Mouse (Mus musculus) lung, embryonic 15.5 days (tissue): Measurements from ENCODE around the gene Mast3. TPM values are rescaled to one million over a fixed set of nuclear protein-coding genes. Genes with fewer than 3 reads are reported as not detected.

ENCODE experiments used
- ATAC-seq: fragments of 200-750 bp; cut with Nextera tagmentation; 2 replicates; pipeline ENCODE4 v1.8.0; 2017; ENCODE audit warnings: moderate number of reproducible peaks, borderline replicate concordance; ENCODE audit not compliant: low FRiP score, low TSS enrichment; ENCODE audit errors: extremely low read depth
- H3K27ac ChIP-seq: fragments of 300-500 bp; sonication (generic); 2 replicates; pipeline ENCODE4 v1.5.1; 2015; ENCODE audit warnings: moderate library complexity, mild to moderate bottlenecking, inconsistent platforms
- H3K27me3 ChIP-seq: fragments of 300-500 bp; sonication (generic); 2 replicates; pipeline ENCODE4 v1.6.1; 2015; ENCODE audit warnings: inconsistent platforms
- H3K36me3 ChIP-seq: fragments of 300-500 bp; sonication (generic); 2 replicates; pipeline ENCODE4 v1.6.1; 2015; ENCODE audit warnings: inconsistent platforms
- H3K4me1 ChIP-seq: fragments of 300-500 bp; sonication (generic); 2 replicates; pipeline ENCODE4 v1.6.1; 2015; ENCODE audit warnings: inconsistent platforms
- H3K4me2 ChIP-seq: fragments of 300-500 bp; sonication (generic); 2 replicates; pipeline ENCODE4 v1.6.1; 2015; ENCODE audit warnings: inconsistent platforms, mild to moderate bottlenecking, moderate library complexity
- H3K4me3 ChIP-seq: fragments of 300-500 bp; sonication (generic); 2 replicates; pipeline ENCODE4 v1.5.1; 2015; ENCODE audit warnings: mild to moderate bottlenecking, inconsistent platforms
- H3K9ac ChIP-seq: fragments of 300-500 bp; sonication (generic); 2 replicates; pipeline ENCODE4 v1.6.1; 2015; ENCODE audit warnings: inconsistent platforms
- H3K9me3 ChIP-seq: fragments of 300-500 bp; sonication (generic); 2 replicates; pipeline ENCODE4 v1.6.1; 2016; ENCODE audit warnings: inconsistent platforms
- WGBS: fragments of 180-500 bp; shearing (Covaris S2); methylation state at CpG from one replicate; pipeline ENCODE4 v1.1.7; 2015; 5-methylcytosine and 5-hydroxymethylcytosine counted together
- polyA plus RNA-seq: library from polyadenylated mRNA; unstranded; fragments of >200 nt; fragmentation: Nextera tagmentation; extraction: Ambion mirVana; gene quantifications from 2 replicates; pipeline ENCODE4 v1.2.1, GENCODE M21; 2015

Gene Mast3
- polyA plus RNA-seq, 1 experiment from 2014 or later, result 15.8 TPM

DNA sequence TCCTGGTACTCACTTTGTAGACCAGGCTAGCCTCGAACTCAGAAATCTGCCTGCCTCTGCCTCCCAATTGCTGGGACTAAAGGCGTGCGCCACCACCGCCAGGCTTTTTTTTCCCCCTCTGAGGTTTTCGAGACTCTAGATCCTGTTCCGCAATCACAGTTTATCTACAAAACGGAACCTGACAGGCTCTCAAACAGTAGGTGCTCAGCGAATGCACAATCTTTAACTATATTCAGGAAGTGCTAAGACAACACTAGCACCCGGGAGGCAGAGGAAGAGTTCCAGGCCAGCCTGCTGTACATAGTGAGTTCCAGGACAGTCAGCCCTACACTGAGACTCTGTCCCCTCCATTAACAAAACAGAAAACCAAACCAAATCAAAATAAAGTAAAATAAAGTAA, 39.5 kb downstream of the Mast3 start:
- WGBS, result 61% methylated on average over 9 of the region's 9 CpGs
- peak overlapping the region; percentile 52 for H3K4me3 ChIP-seq
- H3K9ac ChIP-seq, result no peak overlapping the region; the same call in 1 of the 2 replicates
- H3K36me3 ChIP-seq, result peaks cover 19% of the 10 kb centered on the region
- no peaks in the 10 kb centered on the region for H3K27me3 ChIP-seq
- no peak for ATAC-seq
- no peak overlapping the region for H3K27ac ChIP-seq
- H3K9me3 ChIP-seq, result no peaks in the 10 kb centered on the region
- H3K4me1 ChIP-seq, result peaks cover 35% of the 10 kb centered on the region
- H3K4me2 ChIP-seq, result peak overlapping the region; percentile 97

DNA sequence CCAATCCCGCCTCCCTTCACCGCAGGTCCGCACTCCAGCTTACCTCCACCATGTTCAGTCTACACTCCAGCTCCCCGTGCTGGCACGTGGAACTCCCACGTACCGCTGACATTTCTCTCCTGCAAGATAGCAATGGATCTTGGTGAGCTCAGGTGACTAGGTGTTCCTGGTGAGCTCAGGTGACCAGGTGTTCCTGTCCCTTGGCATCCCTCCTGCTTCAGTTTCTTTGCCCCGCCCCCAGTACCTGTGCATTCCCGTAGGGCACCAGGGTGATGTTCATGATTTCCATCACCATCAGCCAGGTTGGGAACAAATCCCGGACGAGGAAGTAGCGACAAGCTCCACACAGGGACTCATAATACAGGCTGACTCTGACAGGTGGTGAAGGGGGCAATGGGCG, 40.2 kb downstream of the Mast3 start:
- Histone ChIP-seq H3K4me1 (peaks cover 41% of the 10 kb centered on the region), H3K9ac (no peak overlapping the region), H3K9me3 (no peaks in the 10 kb centered on the region), H3K36me3 (peaks cover 14% of the 10 kb centered on the region), H3K4me3 (no peak overlapping the region), H3K27ac (no peak overlapping the region), H3K27me3 (no peaks in the 10 kb centered on the region), H3K4me2 (peak overlapping the region; percentile 97; the same call in 1 of the 2 replicates)
- no peak for ATAC-seq
- WGBS, result 84% methylated on average over 13 of the region's 13 CpGs

DNA sequence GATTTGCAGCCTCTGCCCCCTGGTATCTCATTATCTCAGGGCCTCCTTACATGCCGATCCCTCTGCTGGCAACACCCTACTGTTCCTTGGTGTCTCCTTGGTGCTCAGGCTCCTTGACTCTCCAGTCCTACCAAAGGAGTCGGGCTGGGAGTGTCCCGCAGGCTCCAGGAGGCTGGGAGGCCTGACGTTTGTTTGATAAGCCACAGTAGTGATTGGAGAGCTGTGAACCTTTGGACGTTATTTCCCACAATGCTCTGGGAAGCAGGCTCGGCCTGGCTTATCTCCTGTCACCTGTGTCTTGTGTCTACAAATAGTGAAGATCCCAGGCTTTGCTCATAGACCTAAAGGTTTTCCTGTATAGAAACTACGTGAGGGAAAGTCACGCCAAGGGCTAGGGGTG, 40.8 kb downstream of the Mast3 start:
- no peak overlapping the region for H3K9ac ChIP-seq
- ATAC-seq, result no peak
- no peak overlapping the region for H3K4me2 ChIP-seq
- H3K27me3 ChIP-seq, result no peaks in the 10 kb centered on the region
- peaks cover 13% of the 10 kb centered on the region for H3K36me3 ChIP-seq
- H3K27ac ChIP-seq, result no peak overlapping the region
- 65% methylated on average over 8 of the region's 8 CpGs for WGBS
- H3K9me3 ChIP-seq, result no peaks in the 10 kb centered on the region
- H3K4me3 ChIP-seq, result no peak overlapping the region
- peaks cover 47% of the 10 kb centered on the region for H3K4me1 ChIP-seq

DNA sequence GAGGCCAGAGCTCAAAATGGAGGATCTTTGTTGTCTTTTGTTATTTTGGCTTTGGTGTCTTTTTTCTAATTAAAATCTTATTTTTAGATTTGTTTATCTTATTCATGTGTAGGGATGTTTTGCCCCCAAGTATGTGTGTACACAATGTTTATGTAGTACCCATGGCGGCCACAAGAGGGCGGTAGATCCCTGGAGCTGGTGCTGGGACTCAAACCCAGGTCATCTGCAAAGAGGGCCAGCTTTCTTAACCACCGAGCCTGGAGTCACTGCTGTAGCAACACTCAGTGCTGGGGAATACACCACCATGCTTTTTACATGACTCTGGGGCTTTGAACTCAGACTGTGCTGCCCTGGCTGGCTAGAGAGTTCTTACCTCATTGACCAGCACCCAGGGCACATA, 41.5 kb downstream of the Mast3 start:
- no peak overlapping the region for H3K9ac ChIP-seq
- 5% methylated on average over 3 of the region's 3 CpGs for WGBS
- no peak for ATAC-seq
- no peaks in the 10 kb centered on the region for H3K27me3 ChIP-seq
- no peak overlapping the region for H3K4me3 ChIP-seq
- H3K9me3 ChIP-seq, result no peaks in the 10 kb centered on the region
- H3K4me1 ChIP-seq, result peaks cover 53% of the 10 kb centered on the region
- no peak overlapping the region for H3K4me2 ChIP-seq
- H3K36me3 ChIP-seq, result peaks cover 7% of the 10 kb centered on the region
- no peak overlapping the region for H3K27ac ChIP-seq

- H3K4me3 ChIP-seq, result no peak overlapping the region
- ATAC-seq, result no peak
- 79% methylated on average over 1 of the region's 1 CpGs for WGBS
Observed at GRCm38 (mm10) chr8:70762118-70762517, 42.7 kb downstream of the Mast3 start.

GRCm38 (mm10) chr8:70760775-70761406, 44.0 kb downstream of the Mast3 start, which contains the start of gene Mpv17l2:
Gene Mpv17l2, minus strand, starts transcription at chr8:70760946.
- no peaks in the 10 kb centered on the region for H3K9me3 ChIP-seq
- peaks cover 36% of the 10 kb centered on the region for H3K4me1 ChIP-seq
- H3K9ac ChIP-seq, result peak within 1 kb of the TSS; percentile 59
- H3K4me2 ChIP-seq, result peak within 1 kb of the TSS; percentile 90
- H3K27ac ChIP-seq, result peak within 1 kb of the TSS; percentile 72
- WGBS, result under 1% methylated on average over 55 of the region's 55 CpGs
- H3K36me3 ChIP-seq, result no peaks in the 10 kb centered on the region
- ATAC-seq, result peak; percentile 95
- H3K27me3 ChIP-seq, result no peaks in the 10 kb centered on the region
- peak within 1 kb of the TSS; percentile 56 for H3K4me3 ChIP-seq

More at GRCm38 (mm10) chr8:70762118-70762517, 42.7 kb downstream of the Mast3 start:
- Histone ChIP-seq H3K36me3 (no peaks in the 10 kb centered on the region), H3K4me2 (no peak overlapping the region), H3K9ac (no peak overlapping the region), H3K27ac (no peak overlapping the region), H3K27me3 (no peaks in the 10 kb centered on the region), H3K4me1 (peaks cover 48% of the 10 kb centered on the region), H3K9me3 (no peaks in the 10 kb centered on the region)

DNA sequence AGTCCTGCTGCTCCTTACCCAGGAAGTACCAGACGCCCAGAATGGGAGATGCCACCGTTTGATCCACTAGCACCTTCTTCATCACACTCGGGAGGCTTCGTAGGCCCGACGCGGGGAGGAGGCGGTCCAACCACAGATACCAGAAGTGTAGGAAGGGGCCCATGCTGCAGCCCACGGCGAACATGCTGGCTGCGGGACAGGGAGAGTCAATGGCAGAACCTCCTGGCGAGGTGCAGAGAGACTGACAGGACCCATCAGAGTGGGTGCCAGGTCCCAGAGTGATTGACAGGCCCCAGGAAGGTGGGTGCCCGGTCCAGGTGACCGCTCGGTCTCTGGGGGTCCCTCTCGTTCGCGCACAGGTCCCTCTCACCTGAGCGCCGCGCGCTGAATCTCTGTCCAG, 44.5 kb downstream of the Mast3 start:
- H3K9ac ChIP-seq, result peak overlapping the region; percentile 59
- H3K4me1 ChIP-seq, result peaks cover 34% of the 10 kb centered on the region
- no peaks in the 10 kb centered on the region for H3K36me3 ChIP-seq
- H3K4me2 ChIP-seq, result peak overlapping the region; percentile 90
- WGBS, result under 1% methylated on average over 22 of the region's 22 CpGs
- peak overlapping the region; percentile 56 for H3K4me3 ChIP-seq
- H3K27ac ChIP-seq, result peak overlapping the region; percentile 72
- ATAC-seq, result no peak
- no peaks in the 10 kb centered on the region for H3K9me3 ChIP-seq
- H3K27me3 ChIP-seq, result no peaks in the 10 kb centered on the region

DNA sequence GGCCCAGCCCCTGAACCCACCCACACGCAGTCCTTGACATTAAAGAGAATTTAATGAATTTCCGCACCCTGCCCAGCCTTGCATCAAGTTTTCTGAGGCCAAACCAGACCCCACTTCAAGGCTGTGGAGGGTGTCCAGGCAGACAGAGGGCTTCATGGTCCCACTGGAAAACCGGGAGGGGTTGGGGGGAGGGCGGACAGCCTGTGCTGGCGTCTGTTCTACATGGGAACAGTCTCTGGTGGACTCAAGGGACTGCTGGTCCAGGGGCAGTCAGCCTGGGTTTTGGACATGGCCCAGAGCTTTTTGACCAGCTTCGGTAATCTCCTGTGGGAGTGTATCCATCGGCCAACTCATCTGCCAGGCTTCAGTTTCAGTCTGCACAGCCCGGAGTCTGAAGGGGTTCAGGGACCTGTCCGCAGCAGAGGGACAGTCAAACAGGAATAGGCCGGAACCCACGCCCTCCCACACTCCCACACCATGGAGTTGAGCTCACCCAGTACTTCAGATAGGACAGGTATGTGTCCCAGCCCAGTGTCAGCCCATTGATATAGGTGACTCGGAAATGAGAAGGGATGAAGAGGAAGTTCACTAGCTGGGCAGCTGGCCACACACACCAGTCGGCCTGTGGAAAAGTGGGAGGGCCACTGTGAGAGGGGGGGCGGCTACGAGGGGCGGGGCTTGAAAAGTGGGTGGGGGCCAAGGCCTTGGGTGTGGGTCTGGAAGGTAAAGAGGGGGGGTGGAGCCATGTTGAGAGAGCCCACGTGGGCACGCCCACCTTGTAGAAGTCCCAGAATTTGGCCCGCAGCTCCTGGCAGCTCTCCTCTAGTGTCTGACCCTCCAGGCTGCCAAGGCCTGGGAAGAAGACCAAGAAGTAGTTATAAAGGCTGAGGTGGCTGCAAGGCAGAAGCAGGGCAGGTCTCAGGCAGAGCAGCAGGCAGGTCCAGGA, 46.0 kb downstream of the Mast3 start:
- Histone ChIP-seq H3K4me3 (no peak overlapping the region), H3K27ac (no peak overlapping the region), H3K9me3 (no peaks in the 10 kb centered on the region), H3K9ac (no peak overlapping the region), H3K27me3 (no peaks in the 10 kb centered on the region), H3K4me2 (no peak overlapping the region), H3K36me3 (no peaks in the 10 kb centered on the region), H3K4me1 (peaks cover 40% of the 10 kb centered on the region)
- 58% methylated on average over 19 of the region's 19 CpGs for WGBS
- ATAC-seq, result no peak

- no peak for ATAC-seq
- Histone ChIP-seq H3K4me3 (no peak overlapping the region), H3K27ac (no peak overlapping the region), H3K36me3 (no peaks in the 10 kb centered on the region), H3K9ac (no peak overlapping the region), H3K27me3 (no peaks in the 10 kb centered on the region), H3K4me1 (peaks cover 44% of the 10 kb centered on the region), H3K9me3 (no peaks in the 10 kb centered on the region), H3K4me2 (no peak overlapping the region)
- 78% methylated on average over 7 of the region's 7 CpGs for WGBS
Observed at GRCm38 (mm10) chr8:70758308-70758615, 46.6 kb downstream of the Mast3 start.

DNA sequence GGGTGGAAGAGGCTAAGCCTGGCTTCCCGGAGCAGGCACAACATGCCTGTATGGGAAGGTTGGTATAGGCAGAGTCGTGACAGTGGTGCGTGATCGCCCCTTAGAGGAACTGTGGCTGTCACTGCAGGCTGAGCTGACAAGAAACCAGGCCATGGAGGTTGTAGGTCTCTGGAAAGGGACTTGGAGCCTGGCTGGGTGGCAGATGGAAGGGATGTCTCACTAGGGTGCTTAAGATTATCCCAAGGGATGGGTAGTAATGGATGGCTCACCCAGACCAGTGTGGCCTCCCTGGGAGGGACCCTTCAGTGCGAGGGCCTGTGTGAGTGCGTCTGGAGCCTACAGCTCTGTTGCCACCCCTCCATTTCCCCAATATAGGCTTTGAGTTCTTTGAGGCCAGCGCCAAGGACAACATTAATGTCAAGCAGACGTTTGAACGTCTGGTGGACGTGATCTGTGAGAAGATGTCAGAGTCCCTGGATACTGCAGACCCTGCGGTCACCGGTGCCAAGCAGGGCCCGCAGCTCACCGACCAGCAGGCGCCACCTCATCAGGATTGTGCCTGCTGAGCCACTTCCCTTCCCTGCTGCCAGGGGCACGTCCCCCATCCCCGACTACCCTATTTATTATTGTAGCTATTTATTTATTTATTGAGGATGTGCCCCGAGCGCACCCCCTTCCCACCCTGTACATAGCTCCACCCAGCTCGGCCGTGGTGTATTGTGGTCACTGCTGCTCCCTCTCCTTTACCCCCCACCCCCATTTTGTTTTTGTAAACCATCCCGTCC, 47.1 kb downstream of the Mast3 start:
- H3K4me2 ChIP-seq, result no peak overlapping the region
- WGBS, result 68% methylated on average over 22 of the region's 22 CpGs
- peaks cover 50% of the 10 kb centered on the region for H3K4me1 ChIP-seq

DNA sequence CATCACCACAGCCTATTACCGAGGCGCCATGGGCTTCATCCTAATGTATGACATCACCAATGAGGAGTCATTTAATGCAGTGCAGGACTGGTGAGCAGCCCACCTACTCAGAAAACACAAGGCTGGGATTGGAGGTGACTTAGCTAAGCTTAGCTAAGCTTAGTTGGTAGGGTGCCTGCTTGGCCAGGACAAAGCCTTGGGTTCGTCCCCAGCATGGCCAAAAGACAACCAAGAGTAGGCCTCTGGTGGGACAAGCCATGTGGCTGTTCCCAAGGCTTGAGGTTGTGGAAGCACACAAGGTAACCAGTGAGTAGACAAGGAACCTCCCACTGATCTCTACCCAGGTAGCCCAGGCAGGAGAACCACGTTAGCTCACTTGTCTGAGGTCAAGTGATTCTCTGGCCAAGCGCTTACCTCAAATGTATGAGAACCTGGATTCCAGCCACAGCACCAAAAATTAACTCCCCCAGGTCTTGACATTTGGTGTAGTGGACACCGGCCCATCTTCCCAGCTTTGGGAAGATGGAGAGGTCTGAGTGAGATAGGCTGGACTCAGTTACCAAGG, 48.3 kb downstream of the Mast3 start:
- 94% methylated on average over 6 of the region's 6 CpGs for WGBS
- Histone ChIP-seq H3K4me1 (peaks cover 57% of the 10 kb centered on the region), H3K9ac (no peak overlapping the region), H3K36me3 (no peaks in the 10 kb centered on the region), H3K27me3 (no peaks in the 10 kb centered on the region), H3K27ac (no peak overlapping the region), H3K9me3 (no peaks in the 10 kb centered on the region), H3K4me2 (no peak overlapping the region), H3K4me3 (no peak overlapping the region)
- ATAC-seq, result no peak

More for the DNA sequence above, 47.1 kb downstream of the Mast3 start:
- Histone ChIP-seq H3K9me3 (no peaks in the 10 kb centered on the region), H3K9ac (no peak overlapping the region), H3K4me3 (no peak overlapping the region), H3K36me3 (no peaks in the 10 kb centered on the region), H3K27me3 (no peaks in the 10 kb centered on the region), H3K27ac (no peak overlapping the region)
- no peak for ATAC-seq
